Mouse (Mus musculus): Measurements from ENCODE around the gene Btbd19. TPM values are rescaled to one million over a fixed set of nuclear protein-coding genes. Genes with fewer than 3 reads are reported as not detected.

Btbd19 gene
- polyA plus RNA-seq, 1 experiment from 2014 or later = 1.9 TPM

- Histone ChIP-seq H3K4me3 (ENCODE audit: inconsistent target) (no peak overlapping the region), H3K79me2 (ENCODE audit: inconsistent target) (no peaks in the 10 kb centered on the region), H3K27ac (no peak overlapping the region), H3K36me3 (ENCODE audit: inconsistent target) (peaks cover 1% of the 10 kb centered on the region; the same call in 1 of the 2 replicates)
- 47% methylated on average over 15 of the region's 15 CpGs for WGBS (ENCODE audit: missing documents)
Observed at GRCm38 (mm10) chr4:117146176-117146575, 20.7 kb upstream of the Btbd19 start.

GRCm38 (mm10) chr4:117145248-117145647, 19.7 kb upstream of the Btbd19 start:
- H3K36me3 ChIP-seq (ENCODE audit: inconsistent target) = no peaks in the 10 kb centered on the region; the same call in 1 of the 2 replicates
- WGBS (ENCODE audit: missing documents) = 89% methylated on average over 13 of the region's 13 CpGs
- H3K79me2 ChIP-seq (ENCODE audit: inconsistent target) = no peaks in the 10 kb centered on the region

GRCm38 (mm10) chr4:117143023-117143422, 17.5 kb upstream of the Btbd19 start:
- H3K4me3 ChIP-seq (ENCODE audit: inconsistent target) = no peak overlapping the region
- 88% methylated on average over 7 of the region's 7 CpGs for WGBS (ENCODE audit: missing documents)
- H3K79me2 ChIP-seq (ENCODE audit: inconsistent target) = no peaks in the 10 kb centered on the region
- no peaks in the 10 kb centered on the region for H3K36me3 ChIP-seq (ENCODE audit: inconsistent target)
- no peak overlapping the region for H3K27ac ChIP-seq

More at GRCm38 (mm10) chr4:117145248-117145647, 19.7 kb upstream of the Btbd19 start:
- Histone ChIP-seq H3K4me3 (ENCODE audit: inconsistent target) (no peak overlapping the region), H3K27ac (no peak overlapping the region)

GRCm38 (mm10) chr4:117140613-117141012, 15.1 kb upstream of the Btbd19 start:
- Histone ChIP-seq H3K36me3 (ENCODE audit: inconsistent target) (no peaks in the 10 kb centered on the region), H3K27ac (no peak overlapping the region)
- 31% methylated on average over 4 of the region's 4 CpGs for WGBS (ENCODE audit: missing documents)

GRCm38 (mm10) chr4:117139217-117139612, 13.7 kb upstream of the Btbd19 start:
- 3% methylated on average over 2 of the region's 2 CpGs for WGBS (ENCODE audit: missing documents)
- Histone ChIP-seq H3K36me3 (ENCODE audit: inconsistent target) (no peaks in the 10 kb centered on the region), H3K4me3 (ENCODE audit: inconsistent target) (no peak overlapping the region), H3K27ac (no peak overlapping the region), H3K79me2 (ENCODE audit: inconsistent target) (no peaks in the 10 kb centered on the region)

More at GRCm38 (mm10) chr4:117140613-117141012, 15.1 kb upstream of the Btbd19 start:
- Histone ChIP-seq H3K4me3 (ENCODE audit: inconsistent target) (no peak overlapping the region), H3K79me2 (ENCODE audit: inconsistent target) (no peaks in the 10 kb centered on the region)

- 88% methylated on average over 15 of the region's 17 CpGs for WGBS (ENCODE audit: missing documents)
- Histone ChIP-seq H3K79me2 (ENCODE audit: inconsistent target) (no peaks in the 10 kb centered on the region), H3K27ac (no peak overlapping the region), H3K4me3 (ENCODE audit: inconsistent target) (no peak overlapping the region), H3K36me3 (ENCODE audit: inconsistent target) (no peaks in the 10 kb centered on the region)
Observed at GRCm38 (mm10) chr4:117138295-117139216, 13.0 kb upstream of the Btbd19 start.

- Histone ChIP-seq H3K27ac (peak overlapping the region; percentile 34), H3K36me3 (ENCODE audit: inconsistent target) (no peaks in the 10 kb centered on the region), H3K4me3 (ENCODE audit: inconsistent target) (no peak overlapping the region), H3K79me2 (ENCODE audit: inconsistent target) (peaks cover 9% of the 10 kb centered on the region; the same call in 1 of the 2 replicates)
- WGBS (ENCODE audit: missing documents) = 40% methylated on average over 8 of the region's 8 CpGs
Observed at GRCm38 (mm10) chr4:117136034-117136433, 10.5 kb upstream of the Btbd19 start.

- H3K79me2 ChIP-seq (ENCODE audit: inconsistent target) = peaks cover 9% of the 10 kb centered on the region; the same call in 1 of the 2 replicates
- no peak overlapping the region for H3K27ac ChIP-seq
- H3K4me3 ChIP-seq (ENCODE audit: inconsistent target) = no peak overlapping the region
- 52% methylated on average over 2 of the region's 2 CpGs for WGBS (ENCODE audit: missing documents)
- no peaks in the 10 kb centered on the region for H3K36me3 ChIP-seq (ENCODE audit: inconsistent target)
Observed at GRCm38 (mm10) chr4:117134601-117134995, 9.1 kb upstream of the Btbd19 start.

- WGBS (ENCODE audit: missing documents) = 4% methylated on average over 47 of the region's 48 CpGs
- peak within 1 kb of the TSS; percentile 46 for H3K27ac ChIP-seq
- peak within 1 kb of the TSS; percentile 54 for H3K4me3 ChIP-seq (ENCODE audit: inconsistent target)
- peaks cover 9% of the 10 kb centered on the region; the same call in 1 of the 2 replicates for H3K79me2 ChIP-seq (ENCODE audit: inconsistent target)
- H3K36me3 ChIP-seq (ENCODE audit: inconsistent target) = no peaks in the 10 kb centered on the region; the same call in 1 of the 2 replicates
Observed at GRCm38 (mm10) chr4:117133817-117134600, 8.5 kb upstream of the Btbd19 start, which contains the start of gene Plk3. TSS of gene Plk3 (minus strand) at chr4:117133963.

GRCm38 (mm10) chr4:117133366-117133796, 7.9 kb upstream of the Btbd19 start:
- WGBS (ENCODE audit: missing documents) = 2% methylated on average over 33 of the region's 42 CpGs
- peaks cover 5% of the 10 kb centered on the region; the same call in 1 of the 2 replicates for H3K36me3 ChIP-seq (ENCODE audit: inconsistent target)
- peaks cover 9% of the 10 kb centered on the region; the same call in 1 of the 2 replicates for H3K79me2 ChIP-seq (ENCODE audit: inconsistent target)
- H3K27ac ChIP-seq = 0 out of 2 replicates have a peak overlapping the region, but pooled peaks have one; percentile 17
- H3K4me3 ChIP-seq (ENCODE audit: inconsistent target) = peak overlapping the region; percentile 54

- peak overlapping the region; percentile 54 for H3K4me3 ChIP-seq (ENCODE audit: inconsistent target)
- 85% methylated on average over 11 of the region's 11 CpGs for WGBS (ENCODE audit: missing documents)
Observed at GRCm38 (mm10) chr4:117132794-117133143, 7.2 kb upstream of the Btbd19 start.

GRCm38 (mm10) chr4:117131890-117132793, 6.6 kb upstream of the Btbd19 start:
- Histone ChIP-seq H3K27ac (no peak overlapping the region), H3K4me3 (ENCODE audit: inconsistent target) (no peak overlapping the region), H3K79me2 (ENCODE audit: inconsistent target) (peaks cover 9% of the 10 kb centered on the region; the same call in 1 of the 2 replicates), H3K36me3 (ENCODE audit: inconsistent target) (peaks cover 6% of the 10 kb centered on the region; the same call in 1 of the 2 replicates)
- 92% methylated on average over 7 of the region's 7 CpGs for WGBS (ENCODE audit: missing documents)

More at GRCm38 (mm10) chr4:117132794-117133143, 7.2 kb upstream of the Btbd19 start:
- H3K27ac ChIP-seq = no peak overlapping the region
- H3K79me2 ChIP-seq (ENCODE audit: inconsistent target) = peaks cover 9% of the 10 kb centered on the region; the same call in 1 of the 2 replicates
- H3K36me3 ChIP-seq (ENCODE audit: inconsistent target) = peaks cover 6% of the 10 kb centered on the region; the same call in 1 of the 2 replicates

GRCm38 (mm10) chr4:117131198-117131597, 5.7 kb upstream of the Btbd19 start:
- no peak overlapping the region for H3K27ac ChIP-seq
- peaks cover 9% of the 10 kb centered on the region; the same call in 1 of the 2 replicates for H3K79me2 ChIP-seq (ENCODE audit: inconsistent target)
- 90% methylated on average over 6 of the region's 6 CpGs for WGBS (ENCODE audit: missing documents)
- H3K4me3 ChIP-seq (ENCODE audit: inconsistent target) = no peak overlapping the region
- H3K36me3 ChIP-seq (ENCODE audit: inconsistent target) = peaks cover 6% of the 10 kb centered on the region; the same call in 1 of the 2 replicates
